15 mouse cellular contexts compared by ENCODE assay signal in genomic region chr4:106983908-106984515, GRCm38 (mm10).
DNase-seq lines count a peak whose midpoint lies in the region; ATAC-seq and TF ChIP-seq lines count a peak whose summit lies in the region.
"Had no signal": no experiment of that assay in that cellular context is flagged by ENCODE, and none has a peak within 500 bp of the region (broad histone marks: within the 10 kb centered on the region; RNA-seq: fewer than 3 reads in every experiment).

No protein-coding gene starts in this region.

- no peak for TF ChIP-seq POLR2A in brain, embryonic 14.5 days (IDR thresholded peaks at IDR 0.05; ENCODE audit: borderline replicate concordance, extremely low read depth, insufficient read depth, insufficient read length, poor library complexity, severe bottlenecking)

- no peak overlapping the region for H3K4me3 ChIP-seq in hindbrain, embryonic 12.5 days
- H3K4me3 ChIP-seq in hindbrain, embryonic 14.5 days (replicated peaks; ENCODE audit: low read length) = no peak overlapping the region
- no peak overlapping the region for H3K4me3 ChIP-seq in hindbrain, embryonic 13.5 days
- no peak overlapping the region for H3K4me3 ChIP-seq in midbrain, embryonic 14.5 days (replicated peaks; ENCODE audit: low read depth, low read length)
- H3K4me3 ChIP-seq: heart, embryonic 13.5 days had no signal

- H3K27me3 ChIP-seq in hindbrain, embryonic 12.5 days = no peaks in the 10 kb centered on the region
- H3K27me3 ChIP-seq in hindbrain, embryonic 14.5 days (ENCODE audit: control insufficient read depth, insufficient read depth, low read length) = no peaks in the 10 kb centered on the region
- no peaks in the 10 kb centered on the region for H3K27me3 ChIP-seq in hindbrain, embryonic 13.5 days
- H3K27me3 ChIP-seq in midbrain, embryonic 14.5 days (ENCODE audit: control insufficient read depth, insufficient read depth, low read length) = no peaks in the 10 kb centered on the region
- H3K27me3 ChIP-seq: heart, embryonic 13.5 days had no signal

- WGBS in hindbrain, embryonic 12.5 days = 69% methylated on average over 7 of the region's 7 CpGs
- WGBS in hindbrain, embryonic 14.5 days = 53% methylated on average over 7 of the region's 7 CpGs
- 53% methylated on average over 7 of the region's 7 CpGs for WGBS in hindbrain, embryonic 13.5 days
- 53% methylated on average over 7 of the region's 7 CpGs for WGBS in midbrain, embryonic 14.5 days

- H3K9ac ChIP-seq in hindbrain, embryonic 12.5 days = no peak overlapping the region
- H3K9ac ChIP-seq in hindbrain, embryonic 14.5 days = no peak overlapping the region
- H3K9ac ChIP-seq in hindbrain, embryonic 13.5 days = peak overlapping the region; percentile 43; the same call in 1 of the 2 replicates
- no peak overlapping the region for H3K9ac ChIP-seq in midbrain, embryonic 14.5 days (replicated peaks; ENCODE audit: low read length)
- H3K9ac ChIP-seq: heart, embryonic 13.5 days; liver, embryonic 14.5 days had no signal

- TF ChIP-seq CTCF in brain, embryonic 14.5 days (IDR thresholded peaks at IDR 0.05; ENCODE audit: borderline replicate concordance, extremely low read depth, insufficient read depth, insufficient read length) = no peak

- H3K36me3 ChIP-seq in hindbrain, embryonic 12.5 days = no peaks in the 10 kb centered on the region
- H3K36me3 ChIP-seq in hindbrain, embryonic 14.5 days (replicated peaks; ENCODE audit: control insufficient read depth, insufficient read depth) = no peaks in the 10 kb centered on the region
- H3K36me3 ChIP-seq in hindbrain, embryonic 13.5 days = no peaks in the 10 kb centered on the region
- 0 out of 2 replicates have a peak, but pooled peaks cover 3% of the 10 kb centered on the region for H3K36me3 ChIP-seq in midbrain, embryonic 14.5 days (ENCODE audit: control insufficient read depth, insufficient read depth, low read length)

- no peak for ATAC-seq in hindbrain, embryonic 12.5 days (ENCODE audit: low FRiP score)
- no peak for ATAC-seq in hindbrain, embryonic 14.5 days (ENCODE audit: low FRiP score)
- no peak for ATAC-seq in hindbrain, embryonic 13.5 days (ENCODE audit: low FRiP score)
- no peak for ATAC-seq in midbrain, embryonic 14.5 days (ENCODE audit: low FRiP score, low TSS enrichment)

- H3K9me3 ChIP-seq in hindbrain, embryonic 12.5 days (replicated peaks) = no peaks in the 10 kb centered on the region
- no peaks in the 10 kb centered on the region for H3K9me3 ChIP-seq in hindbrain, embryonic 14.5 days (ENCODE audit: control insufficient read depth, low read length)
- no peaks in the 10 kb centered on the region for H3K9me3 ChIP-seq in hindbrain, embryonic 13.5 days
- H3K9me3 ChIP-seq in midbrain, embryonic 14.5 days (ENCODE audit: control insufficient read depth, low read length) = no peaks in the 10 kb centered on the region
- H3K9me3 ChIP-seq: heart, embryonic 13.5 days had no signal

- H3K27ac ChIP-seq in hindbrain, embryonic 12.5 days = peak overlapping the region; percentile 49; the same call in 1 of the 2 replicates
- no peak overlapping the region for H3K27ac ChIP-seq in hindbrain, embryonic 14.5 days
- peak overlapping the region; percentile 86 for H3K27ac ChIP-seq in hindbrain, embryonic 13.5 days
- 0 out of 2 replicates have a peak overlapping the region, but pooled peaks have one; percentile 15 for H3K27ac ChIP-seq in midbrain, embryonic 14.5 days (replicated peaks; ENCODE audit: low read depth, low read length)
- H3K27ac ChIP-seq: heart, embryonic 13.5 days; liver, embryonic 14.5 days; macrophage had no signal

- no peak for DNase-seq in hindbrain, embryonic 14.5 days (ENCODE audit: low spot score)
- peak; percentile 89 for DNase-seq in brain, embryonic 14.5 days (ENCODE audit: low read depth)
- DNase-seq in midbrain, embryonic 14.5 days = no peak
- no peak for DNase-seq in gastrocnemius, postnatal 10 days
- DNase-seq in Muller cell, postnatal 12 days (ENCODE audit: inconsistent ontology term) = no peak
- no peak for DNase-seq in kidney, adult 11 months
- DNase-seq: cerebellum, adult 18-20 months; gastrocnemius, postnatal 25 days; kidney, postnatal 36 days; right cerebral cortex, postnatal 14 days had no signal

- H3K4me2 ChIP-seq in hindbrain, embryonic 12.5 days (replicated peaks) = no peak overlapping the region
- no peak overlapping the region for H3K4me2 ChIP-seq in hindbrain, embryonic 14.5 days (replicated peaks)
- H3K4me2 ChIP-seq in hindbrain, embryonic 13.5 days = no peak overlapping the region
- no peak overlapping the region for H3K4me2 ChIP-seq in midbrain, embryonic 14.5 days (ENCODE audit: low read length)
- H3K4me2 ChIP-seq: heart, embryonic 13.5 days had no signal

- peaks cover 97% of the 10 kb centered on the region for H3K4me1 ChIP-seq in hindbrain, embryonic 12.5 days
- peaks cover 72% of the 10 kb centered on the region for H3K4me1 ChIP-seq in hindbrain, embryonic 14.5 days (replicated peaks; ENCODE audit: control insufficient read depth, insufficient read depth, low read length)
- peaks cover 98% of the 10 kb centered on the region for H3K4me1 ChIP-seq in hindbrain, embryonic 13.5 days (replicated peaks)
- peaks cover 86% of the 10 kb centered on the region for H3K4me1 ChIP-seq in midbrain, embryonic 14.5 days (ENCODE audit: control insufficient read depth, insufficient read depth, low read length)
